Mouse (Mus musculus) layer of hippocampus, postnatal 25 days (tissue): ENCODE results near the gene Ndufaf5. TPM values are rescaled to one million over a fixed set of nuclear protein-coding genes. Genes with fewer than 3 reads are reported as not detected.

ENCODE experiments used
- total RNA-seq, 2 experiments: library from RNA; stranded (reverse); gene quantifications; 2 replicates each; pipeline ENCODE4 v1.2.3; 2021

Gene Ndufaf5
- total RNA-seq, 2 experiments from 2014 or later, result 47.9 to 49.8 TPM

Other genes starting within 250 kb of the Ndufaf5 start
- gene Tasp1, start 103.8 kb upstream of the Ndufaf5 start, total RNA-seq, result 10 to 100 TPM; 27.5 to 30.8 TPM
- not detected for gene Gm17374, start 18.6 kb upstream of the Ndufaf5 start, total RNA-seq
- gene Esf1, start 85 bp upstream of the Ndufaf5 start, total RNA-seq, result 10 to 100 TPM; 17.4 to 20.5 TPM
- not detected for gene Sel1l2, start 219.1 kb downstream of the Ndufaf5 start, total RNA-seq
- gene Macrod2, start 224.7 kb downstream of the Ndufaf5 start, total RNA-seq, result 10 to 100 TPM; 47.1 to 47.2 TPM